In genomic region chr6:100938376-100938775, GRCm38 (mm10) we compare ENCODE assay signal across 19 mouse cellular contexts.
DNase-seq lines count a peak whose midpoint lies in the region; ATAC-seq lines count a peak whose summit lies in the region.
"Had no signal": no experiment of that assay in that cellular context is flagged by ENCODE, and none has a peak within 500 bp of the region (broad histone marks: within the 10 kb centered on the region; RNA-seq: fewer than 3 reads in every experiment).

No protein-coding gene starts in this region.

- H3K4me1 ChIP-seq in heart, embryonic 12.5 days (replicated peaks), result peaks cover 11% of the 10 kb centered on the region; the same call in 1 of the 2 replicates
- peaks cover 13% of the 10 kb centered on the region for H3K4me1 ChIP-seq in hindbrain, embryonic 15.5 days (replicated peaks)
- H3K4me1 ChIP-seq in hindbrain, embryonic 16.5 days (ENCODE audit: control insufficient read depth, insufficient read depth, low read depth, low read length), result no peaks in the 10 kb centered on the region
- H3K4me1 ChIP-seq in embryonic facial prominence, embryonic 14.5 days (ENCODE audit: control insufficient read depth, insufficient read depth, low read length), result peaks cover 6% of the 10 kb centered on the region; the same call in 1 of the 2 replicates
- H3K4me1 ChIP-seq: forebrain, embryonic 12.5 days; stomach, embryonic 15.5 days had no signal

- DNase-seq in heart, adult 18-20 months, result no peak
- DNase-seq in embryonic facial prominence, embryonic 14.5 days (ENCODE audit: low spot score), result no peak
- DNase-seq in retina, postnatal 1 day, result peak; percentile 28
- DNase-seq: adrenal gland, adult 2 months; cerebellum, adult 8-10 months; embryo, embryonic 11 days; liver; right cerebral cortex, postnatal 14 days had no signal

- 0 out of 2 replicates have a peak overlapping the region, but pooled peaks have one; percentile 8 for H3K4me2 ChIP-seq in heart, embryonic 12.5 days
- no peak overlapping the region for H3K4me2 ChIP-seq in hindbrain, embryonic 15.5 days
- H3K4me2 ChIP-seq in hindbrain, embryonic 16.5 days (ENCODE audit: low read length), result no peak overlapping the region
- H3K4me2 ChIP-seq in embryonic facial prominence, embryonic 14.5 days (ENCODE audit: low read depth, low read length), result peak overlapping the region; percentile 2; the same call in 1 of the 2 replicates
- H3K4me2 ChIP-seq: embryonic facial prominence, embryonic 15.5 days; forebrain, embryonic 12.5 days; kidney, embryonic 15.5 days; neural tube, embryonic 13.5 days; stomach, embryonic 15.5 days had no signal

- no peaks in the 10 kb centered on the region for H3K36me3 ChIP-seq in heart, embryonic 12.5 days
- H3K36me3 ChIP-seq in hindbrain, embryonic 15.5 days, result no peaks in the 10 kb centered on the region
- H3K36me3 ChIP-seq in hindbrain, embryonic 16.5 days (ENCODE audit: control insufficient read depth, insufficient read depth, low read length), result no peaks in the 10 kb centered on the region
- no peaks in the 10 kb centered on the region for H3K36me3 ChIP-seq in embryonic facial prominence, embryonic 14.5 days (ENCODE audit: control insufficient read depth, insufficient read depth, low read length)
- H3K36me3 ChIP-seq: embryonic facial prominence, embryonic 15.5 days; forebrain, embryonic 12.5 days; kidney, embryonic 15.5 days; neural tube, embryonic 13.5 days; stomach, embryonic 15.5 days had no signal

- H3K27me3 ChIP-seq in heart, embryonic 12.5 days (replicated peaks), result 0 out of 2 replicates have a peak, but pooled peaks cover under 1% of the 10 kb centered on the region
- H3K27me3 ChIP-seq in hindbrain, embryonic 15.5 days, result no peaks in the 10 kb centered on the region
- no peaks in the 10 kb centered on the region for H3K27me3 ChIP-seq in hindbrain, embryonic 16.5 days (replicated peaks; ENCODE audit: control insufficient read depth, insufficient read depth, low read length)
- H3K27me3 ChIP-seq in embryonic facial prominence, embryonic 14.5 days (replicated peaks; ENCODE audit: control insufficient read depth, insufficient read depth, low read length), result no peaks in the 10 kb centered on the region
- H3K27me3 ChIP-seq: embryonic facial prominence, embryonic 15.5 days; forebrain, embryonic 12.5 days; kidney, embryonic 15.5 days; neural tube, embryonic 13.5 days; stomach, embryonic 15.5 days had no signal

- no peak overlapping the region for H3K27ac ChIP-seq in heart, embryonic 12.5 days (ENCODE audit: poor library complexity, severe bottlenecking)
- H3K27ac ChIP-seq in hindbrain, embryonic 15.5 days (replicated peaks), result no peak overlapping the region
- no peak overlapping the region for H3K27ac ChIP-seq in hindbrain, embryonic 16.5 days (ENCODE audit: low read depth, low read length)
- no peak overlapping the region for H3K27ac ChIP-seq in embryonic facial prominence, embryonic 14.5 days (replicated peaks; ENCODE audit: low read depth, low read length)
- H3K27ac ChIP-seq: embryonic facial prominence, embryonic 15.5 days; forebrain, embryonic 12.5 days; kidney, embryonic 15.5 days; liver, embryonic 14.5 days; neural tube, embryonic 13.5 days; stomach, embryonic 15.5 days had no signal

- 78% methylated on average over 11 of the region's 11 CpGs for WGBS in heart, embryonic 12.5 days
- WGBS in hindbrain, embryonic 15.5 days, result 48% methylated on average over 11 of the region's 11 CpGs
- WGBS in hindbrain, embryonic 16.5 days, result 56% methylated on average over 11 of the region's 11 CpGs
- 62% methylated on average over 11 of the region's 11 CpGs for WGBS in embryonic facial prominence, embryonic 14.5 days

- ATAC-seq in heart, embryonic 12.5 days (ENCODE audit: insufficient number of reproducible peaks, low FRiP score), result no peak
- ATAC-seq in hindbrain, embryonic 15.5 days (ENCODE audit: low FRiP score, low read depth), result 0 out of 2 replicates have a peak, but pooled peaks have one; percentile 19
- ATAC-seq in hindbrain, embryonic 16.5 days, result no peak
- ATAC-seq in embryonic facial prominence, embryonic 14.5 days (ENCODE audit: low read depth), result no peak
- ATAC-seq: activated CD4-positive, CD25-positive, alpha-beta regulatory T cell, adult 4 months had no signal

- H3K9me3 ChIP-seq in heart, embryonic 12.5 days (replicated peaks), result no peaks in the 10 kb centered on the region
- no peaks in the 10 kb centered on the region for H3K9me3 ChIP-seq in hindbrain, embryonic 15.5 days
- H3K9me3 ChIP-seq in hindbrain, embryonic 16.5 days (ENCODE audit: control insufficient read depth, low read length), result no peaks in the 10 kb centered on the region
- no peaks in the 10 kb centered on the region for H3K9me3 ChIP-seq in embryonic facial prominence, embryonic 14.5 days (ENCODE audit: control insufficient read depth, low read length)
- H3K9me3 ChIP-seq: embryonic facial prominence, embryonic 15.5 days; forebrain, embryonic 12.5 days; kidney, embryonic 15.5 days; neural tube, embryonic 13.5 days; stomach, embryonic 15.5 days had no signal

- no peak overlapping the region for H3K4me3 ChIP-seq in heart, embryonic 12.5 days
- H3K4me3 ChIP-seq in hindbrain, embryonic 15.5 days, result no peak overlapping the region
- no peak overlapping the region for H3K4me3 ChIP-seq in hindbrain, embryonic 16.5 days (ENCODE audit: low read length)
- no peak overlapping the region for H3K4me3 ChIP-seq in embryonic facial prominence, embryonic 14.5 days (ENCODE audit: low read depth, low read length)
- H3K4me3 ChIP-seq: embryonic facial prominence, embryonic 15.5 days; forebrain, embryonic 12.5 days; kidney, embryonic 15.5 days; neural tube, embryonic 13.5 days; stomach, embryonic 15.5 days had no signal

- H3K9ac ChIP-seq in heart, embryonic 12.5 days, result no peak overlapping the region
- H3K9ac ChIP-seq in hindbrain, embryonic 15.5 days, result no peak overlapping the region
- H3K9ac ChIP-seq in hindbrain, embryonic 16.5 days (ENCODE audit: low read depth, low read length), result no peak overlapping the region
- no peak overlapping the region for H3K9ac ChIP-seq in embryonic facial prominence, embryonic 14.5 days (ENCODE audit: low read depth, low read length)
- H3K9ac ChIP-seq: embryonic facial prominence, embryonic 15.5 days; forebrain, embryonic 12.5 days; forebrain, postnatal 0 days; kidney, embryonic 15.5 days; liver, embryonic 14.5 days; neural tube, embryonic 13.5 days; stomach, embryonic 15.5 days had no signal

Comparison
In these comparisons a context has a peak if more than half of its experiments do, and no peak if none do; other contexts are left out.
1. H3K4me2 ChIP-seq: peak in heart, embryonic 12.5 days (single experiment) and embryonic facial prominence, embryonic 14.5 days (single experiment); none in hindbrain, embryonic 15.5 days (single experiment) and hindbrain, embryonic 16.5 days (single experiment).